Mouse (Mus musculus): ENCODE measurements around the gene Cables2. TPM values are rescaled to one million over a fixed set of nuclear protein-coding genes. Genes with fewer than 3 reads are reported as not detected.
A peak's percentile ranks its signal among the peaks of the same experiment; 100 is the strongest.

Gene Cables2
- total RNA-seq, 1 experiment, result 13.4 TPM

DNA sequence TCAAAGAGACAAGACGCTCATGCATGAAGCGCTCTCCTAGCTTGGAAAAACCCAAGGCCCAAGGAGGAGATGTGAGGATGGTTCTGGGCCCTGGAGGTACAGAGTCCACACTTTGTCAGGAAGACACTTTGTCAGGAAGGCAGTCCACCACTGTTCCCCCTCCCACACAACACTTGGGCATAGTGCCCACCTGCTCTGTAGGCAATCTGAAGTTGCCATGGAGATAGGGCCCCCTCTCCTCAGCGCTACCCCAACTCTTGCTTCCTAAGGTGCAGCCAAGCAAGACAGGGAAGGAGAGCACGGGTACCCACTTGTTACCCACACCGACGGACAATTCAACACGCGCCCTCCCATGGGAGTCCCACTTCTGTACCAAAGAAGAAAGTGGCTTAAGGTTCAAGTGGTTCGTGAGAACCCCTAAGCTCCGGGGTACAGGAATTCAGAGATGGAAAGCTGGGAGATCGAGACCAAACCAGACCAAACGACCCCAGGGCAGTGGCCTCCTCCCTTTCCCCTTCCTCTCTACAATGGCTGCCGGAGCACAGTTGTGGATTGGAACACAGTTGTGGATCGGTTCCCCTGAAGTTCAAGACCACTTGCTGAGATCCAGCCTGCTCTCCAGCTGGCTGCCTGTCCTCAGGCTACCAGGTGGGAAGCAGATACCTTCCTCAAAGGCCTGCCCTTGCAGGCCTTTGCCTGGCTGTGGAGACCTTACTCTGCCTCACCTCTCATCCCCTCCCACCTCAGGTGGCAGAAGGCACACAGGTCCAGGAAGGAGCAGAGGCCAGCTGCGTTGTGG is 54.0 kb downstream of the Cables2 start:
- in situ Hi-C loops (cut with MboI; ENCODE audit: low sequenced_read_pairs in 2 of 2, unreplicated experiment in 2 of 2), result no loop called here
- Histone ChIP-seq H3K4me1 (ENCODE audit: control insufficient read depth in 2 of 2, insufficient read depth in 2 of 2, low read length in 2 of 2, poor library complexity in 1 of 2) (peaks cover 5 to 73% of the 10 kb centered on the region in 2 experiments; a peak in 3 of 4 replicates), H3K36me3 (ENCODE audit: control insufficient read depth, insufficient read depth, low read length, poor library complexity, severe bottlenecking) (peaks cover 60% of the 10 kb centered on the region; the same call in 1 of the 2 replicates), H3K4me3 (ENCODE audit: insufficient read depth in 1 of 2, low read depth in 1 of 2, low read length in 2 of 2, poor library complexity in 1 of 2, severe bottlenecking in 1 of 2) (peak overlapping the region in 1 of 2 experiments; percentile 3; a peak in 2 of 4 replicates), H3K9ac (ENCODE audit: insufficient read depth, low read depth, low read length, poor library complexity, severe bottlenecking) (no peak overlapping the region), H3K9me3 (ENCODE audit: control insufficient read depth, insufficient read depth, low read depth, low read length) (no peaks in the 10 kb centered on the region), H3K27ac (ENCODE audit: insufficient read depth, low read depth, low read length, poor library complexity, severe bottlenecking) (peak overlapping the region; percentile 80)
- DNase-seq (ENCODE audit: low read depth, low spot score), result no peak
- TF ChIP-seq CHD2 (IDR thresholded peaks at IDR 0.05; ENCODE audit: low read depth, low read length) (no peak), ZC3H11A (IDR thresholded peaks at IDR 0.05; ENCODE audit: borderline replicate concordance, low read depth, low read length) (no peak), HCFC1 (IDR thresholded peaks at IDR 0.05; ENCODE audit: borderline replicate concordance, insufficient read depth, low read length) (no peak), MAFK (IDR thresholded peaks at IDR 0.05; ENCODE audit: insufficient read depth, low read depth, low read length) (no peak), ZNF384 (IDR thresholded peaks at IDR 0.05; ENCODE audit: low read depth, low read length) (no peak)

DNA sequence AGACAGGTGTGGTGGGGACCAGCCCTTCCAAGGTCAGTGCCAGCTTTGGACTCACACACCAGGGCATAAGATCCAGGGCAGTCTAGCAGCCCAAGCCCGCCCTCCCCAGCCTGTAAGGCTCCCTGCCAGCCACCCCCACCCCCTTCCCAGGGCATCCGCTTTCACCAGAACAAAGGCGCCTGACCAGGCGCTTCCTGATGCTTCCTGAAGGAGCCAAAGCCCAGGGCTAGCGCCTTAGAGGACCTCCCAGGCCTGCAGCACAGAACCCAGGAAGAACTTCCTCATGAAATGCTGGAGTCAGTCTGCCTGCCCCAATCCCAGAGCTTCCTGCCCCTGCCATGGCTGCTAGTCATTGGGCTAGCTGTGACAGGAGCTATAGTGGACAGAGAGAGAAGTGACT is 54.6 kb downstream of the Cables2 start:
- in situ Hi-C loops (cut with MboI; ENCODE audit: low sequenced_read_pairs in 2 of 2, unreplicated experiment in 2 of 2), result no loop called here
- H3K27ac ChIP-seq (ENCODE audit: insufficient read depth, low read depth, low read length, poor library complexity, severe bottlenecking), result no peak overlapping the region
- no peak for TF ChIP-seq HCFC1 (IDR thresholded peaks at IDR 0.05; ENCODE audit: borderline replicate concordance, insufficient read depth, low read length)
- TF ChIP-seq MAFK (IDR thresholded peaks at IDR 0.05; ENCODE audit: insufficient read depth, low read depth, low read length), result no peak
- TF ChIP-seq ZC3H11A (IDR thresholded peaks at IDR 0.05; ENCODE audit: borderline replicate concordance, low read depth, low read length), result no peak
- TF ChIP-seq ZNF384 (IDR thresholded peaks at IDR 0.05; ENCODE audit: low read depth, low read length), result no peak
- no peak for TF ChIP-seq CHD2 (IDR thresholded peaks at IDR 0.05; ENCODE audit: low read depth, low read length)
- no peaks in the 10 kb centered on the region for H3K9me3 ChIP-seq (ENCODE audit: control insufficient read depth, insufficient read depth, low read depth, low read length)
- no peak for DNase-seq (ENCODE audit: low read depth, low spot score)
- peaks cover 5 to 74% of the 10 kb centered on the region in 2 experiments; a peak in 3 of 4 replicates for H3K4me1 ChIP-seq (ENCODE audit: control insufficient read depth in 2 of 2, insufficient read depth in 2 of 2, low read length in 2 of 2, poor library complexity in 1 of 2)
- peaks cover 61% of the 10 kb centered on the region; the same call in 1 of the 2 replicates for H3K36me3 ChIP-seq (ENCODE audit: control insufficient read depth, insufficient read depth, low read length, poor library complexity, severe bottlenecking)
- no peak overlapping the region for H3K4me3 ChIP-seq (ENCODE audit: insufficient read depth in 1 of 2, low read depth in 1 of 2, low read length in 2 of 2, poor library complexity in 1 of 2, severe bottlenecking in 1 of 2)
- no peak overlapping the region for H3K9ac ChIP-seq (ENCODE audit: insufficient read depth, low read depth, low read length, poor library complexity, severe bottlenecking)

DNA sequence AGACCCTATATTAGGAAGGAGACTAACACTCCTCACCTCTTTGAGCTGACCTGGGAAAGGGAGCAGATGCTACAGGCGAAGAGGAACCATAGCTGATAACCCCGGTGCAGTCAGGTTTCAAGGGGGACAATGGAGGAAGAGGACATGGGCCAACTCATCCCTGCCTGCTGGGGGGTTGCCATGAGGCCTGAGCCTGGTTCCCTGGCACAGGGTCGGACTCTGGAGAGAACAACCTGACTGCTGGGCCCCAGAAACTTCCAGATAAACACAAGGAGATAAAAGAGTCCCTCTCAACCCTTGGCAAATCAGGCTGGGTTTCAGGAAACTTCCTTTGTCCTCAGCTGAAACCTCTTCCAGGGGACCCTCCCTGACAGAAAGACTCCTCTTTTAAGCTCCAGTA is 55.1 kb downstream of the Cables2 start:
- Histone ChIP-seq H3K4me3 (ENCODE audit: insufficient read depth in 1 of 2, low read depth in 1 of 2, low read length in 2 of 2, poor library complexity in 1 of 2, severe bottlenecking in 1 of 2) (no peak overlapping the region), H3K4me1 (ENCODE audit: control insufficient read depth in 2 of 2, insufficient read depth in 2 of 2, low read length in 2 of 2, poor library complexity in 1 of 2) (peaks cover 5 to 70% of the 10 kb centered on the region in 2 experiments; a peak in 3 of 4 replicates), H3K36me3 (ENCODE audit: control insufficient read depth, insufficient read depth, low read length, poor library complexity, severe bottlenecking) (peaks cover 57% of the 10 kb centered on the region; the same call in 1 of the 2 replicates), H3K27ac (ENCODE audit: insufficient read depth, low read depth, low read length, poor library complexity, severe bottlenecking) (no peak overlapping the region), H3K9ac (ENCODE audit: insufficient read depth, low read depth, low read length, poor library complexity, severe bottlenecking) (no peak overlapping the region), H3K9me3 (ENCODE audit: control insufficient read depth, insufficient read depth, low read depth, low read length) (no peaks in the 10 kb centered on the region)
- no peak for DNase-seq (ENCODE audit: low read depth, low spot score)
- TF ChIP-seq CHD2 (IDR thresholded peaks at IDR 0.05; ENCODE audit: low read depth, low read length) (no peak), ZNF384 (IDR thresholded peaks at IDR 0.05; ENCODE audit: low read depth, low read length) (no peak), ZC3H11A (IDR thresholded peaks at IDR 0.05; ENCODE audit: borderline replicate concordance, low read depth, low read length) (no peak), HCFC1 (IDR thresholded peaks at IDR 0.05; ENCODE audit: borderline replicate concordance, insufficient read depth, low read length) (no peak), MAFK (IDR thresholded peaks at IDR 0.05; ENCODE audit: insufficient read depth, low read depth, low read length) (no peak)
- in situ Hi-C loops (cut with MboI; ENCODE audit: low sequenced_read_pairs in 2 of 2, unreplicated experiment in 2 of 2), result no loop called here

DNA sequence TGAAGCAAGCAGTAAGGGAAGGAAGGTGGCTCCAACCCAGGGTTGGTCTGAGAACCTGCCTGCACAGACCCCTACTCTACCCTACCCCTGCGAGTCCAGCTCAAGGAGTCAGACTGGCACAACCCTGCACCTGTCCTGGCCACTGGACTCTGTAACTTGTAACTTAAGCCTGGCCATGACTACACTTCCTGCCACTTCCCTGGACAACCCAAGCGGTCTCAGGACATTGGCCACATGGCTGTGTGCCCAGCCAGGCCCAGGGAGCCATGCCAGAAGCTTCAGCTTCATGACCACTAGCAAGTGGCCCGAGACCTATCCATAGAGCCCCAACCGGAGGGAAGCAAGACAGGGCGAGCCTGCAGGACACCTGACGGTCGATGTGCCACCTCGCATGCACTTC is 55.7 kb downstream of the Cables2 start:
- in situ Hi-C loops (cut with MboI; ENCODE audit: low sequenced_read_pairs in 2 of 2, unreplicated experiment in 2 of 2), result no loop called here
- Histone ChIP-seq H3K27ac (ENCODE audit: insufficient read depth, low read depth, low read length, poor library complexity, severe bottlenecking) (no peak overlapping the region), H3K4me1 (ENCODE audit: control insufficient read depth in 2 of 2, insufficient read depth in 2 of 2, low read length in 2 of 2, poor library complexity in 1 of 2) (peaks cover 5 to 65% of the 10 kb centered on the region in 2 experiments; a peak in 3 of 4 replicates), H3K36me3 (ENCODE audit: control insufficient read depth, insufficient read depth, low read length, poor library complexity, severe bottlenecking) (peaks cover 53% of the 10 kb centered on the region; the same call in 1 of the 2 replicates), H3K9me3 (ENCODE audit: control insufficient read depth, insufficient read depth, low read depth, low read length) (no peaks in the 10 kb centered on the region), H3K9ac (ENCODE audit: insufficient read depth, low read depth, low read length, poor library complexity, severe bottlenecking) (no peak overlapping the region), H3K4me3 (ENCODE audit: insufficient read depth in 1 of 2, low read depth in 1 of 2, low read length in 2 of 2, poor library complexity in 1 of 2, severe bottlenecking in 1 of 2) (no peak overlapping the region)
- DNase-seq (ENCODE audit: low read depth, low spot score), result no peak
- TF ChIP-seq ZNF384 (IDR thresholded peaks at IDR 0.05; ENCODE audit: low read depth, low read length), result no peak
- no peak for TF ChIP-seq MAFK (IDR thresholded peaks at IDR 0.05; ENCODE audit: insufficient read depth, low read depth, low read length)
- TF ChIP-seq CHD2 (IDR thresholded peaks at IDR 0.05; ENCODE audit: low read depth, low read length), result no peak
- TF ChIP-seq ZC3H11A (IDR thresholded peaks at IDR 0.05; ENCODE audit: borderline replicate concordance, low read depth, low read length), result no peak
- no peak for TF ChIP-seq HCFC1 (IDR thresholded peaks at IDR 0.05; ENCODE audit: borderline replicate concordance, insufficient read depth, low read length)

All from ES-E14 (cell line).